Mouse (Mus musculus) bone marrow, adult 2 months (tissue): ENCODE results near the gene Ddx27.

Experiments
- CTCF ChIP-seq: fragments of 200-500 bp; IDR thresholded peaks from 2 replicates; pipeline ENCODE4 v1.5.1; 2011; ENCODE audit warnings: low read length, control low read depth; ENCODE audit not compliant: control insufficient read depth, insufficient read depth
- POLR2A ChIP-seq: fragments of 200-500 bp; IDR thresholded peaks from 2 replicates; pipeline ENCODE4 v1.6.1; 2011; ENCODE audit warnings: low read depth, mild to moderate bottlenecking, control low read depth, low read length, borderline replicate concordance; ENCODE audit not compliant: control insufficient read depth

- TF ChIP-seq POLR2A (no peak), CTCF (no peak)
These were observed 49.8 kb downstream of the Ddx27 start for GRCm38 (mm10) chr2:167064601-167065295.
